Mouse (Mus musculus): ENCODE results near the gene Napsa. TPM values are rescaled to one million over a fixed set of nuclear protein-coding genes. Genes with fewer than 3 reads are reported as not detected.
A peak's percentile ranks its signal among the peaks of the same experiment; 100 is the strongest.

The Napsa gene
- polyA plus RNA-seq, 1 experiment from 2014 or later, result 0.68 TPM

- Histone ChIP-seq H3K27ac (ENCODE audit: low read depth, low read length) (no peak overlapping the region), H3K9me3 (ENCODE audit: control insufficient read depth, low read length) (no peaks in the 10 kb centered on the region), H3K4me2 (ENCODE audit: low read depth, low read length, severe bottlenecking) (no peak overlapping the region), H3K4me3 (ENCODE audit: low read depth, low read length) (no peak overlapping the region), H3K36me3 (ENCODE audit: control insufficient read depth, insufficient read depth, low read length) (no peaks in the 10 kb centered on the region), H3K4me1 (replicated peaks; ENCODE audit: control insufficient read depth, insufficient read depth, low read length) (peaks cover 16% of the 10 kb centered on the region), H3K9ac (ENCODE audit: low read length) (no peak overlapping the region), H3K27me3 (ENCODE audit: control insufficient read depth, insufficient read depth, low read length) (peaks cover 14% of the 10 kb centered on the region)
- ATAC-seq (replicated peaks; ENCODE audit: low FRiP score) (no peak), DNase-seq (ENCODE audit: low spot score) (no peak)
- WGBS, result 8% methylated on average over 29 of the region's 29 CpGs
These were observed 34.2 kb downstream of the Napsa start for GRCm38 (mm10) chr7:44606171-44606901.

DNA sequence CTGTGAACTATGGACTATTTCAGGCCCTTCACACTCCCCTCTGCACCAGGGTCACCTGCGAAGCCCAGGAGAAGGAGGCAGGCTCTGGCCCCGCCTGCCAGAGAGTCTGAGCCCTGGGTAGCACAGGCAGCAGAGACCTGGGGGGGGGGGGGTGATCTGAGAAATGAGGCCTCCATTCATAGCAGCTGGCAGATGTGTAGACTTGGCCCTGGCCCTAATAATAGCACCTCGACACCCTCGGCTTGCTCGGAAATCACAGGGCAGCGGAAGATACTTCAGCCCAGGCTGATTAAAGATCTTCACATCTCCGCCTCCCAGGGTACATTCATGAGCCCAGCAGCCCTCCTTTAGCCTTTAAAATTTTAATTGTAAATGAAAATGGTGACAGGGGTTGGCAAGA lies 40.0 kb downstream of the Napsa start:
- H3K9me3 ChIP-seq (ENCODE audit: control insufficient read depth, low read length), result no peaks in the 10 kb centered on the region
- no peak overlapping the region for H3K4me3 ChIP-seq (ENCODE audit: low read depth, low read length)
- WGBS, result 79% methylated on average over 7 of the region's 7 CpGs
- H3K4me2 ChIP-seq (ENCODE audit: low read depth, low read length, severe bottlenecking), result no peak overlapping the region
- H3K4me1 ChIP-seq (replicated peaks; ENCODE audit: control insufficient read depth, insufficient read depth, low read length), result peaks cover 5% of the 10 kb centered on the region; the same call in 1 of the 2 replicates
- DNase-seq (ENCODE audit: low spot score) (no peak), ATAC-seq (replicated peaks; ENCODE audit: low FRiP score) (no peak)
- H3K27ac ChIP-seq (ENCODE audit: low read depth, low read length), result no peak overlapping the region
- no peaks in the 10 kb centered on the region for H3K36me3 ChIP-seq (ENCODE audit: control insufficient read depth, insufficient read depth, low read length)
- H3K27me3 ChIP-seq (ENCODE audit: control insufficient read depth, insufficient read depth, low read length), result peaks cover 10% of the 10 kb centered on the region
- no peak overlapping the region for H3K9ac ChIP-seq (ENCODE audit: low read length)

DNA sequence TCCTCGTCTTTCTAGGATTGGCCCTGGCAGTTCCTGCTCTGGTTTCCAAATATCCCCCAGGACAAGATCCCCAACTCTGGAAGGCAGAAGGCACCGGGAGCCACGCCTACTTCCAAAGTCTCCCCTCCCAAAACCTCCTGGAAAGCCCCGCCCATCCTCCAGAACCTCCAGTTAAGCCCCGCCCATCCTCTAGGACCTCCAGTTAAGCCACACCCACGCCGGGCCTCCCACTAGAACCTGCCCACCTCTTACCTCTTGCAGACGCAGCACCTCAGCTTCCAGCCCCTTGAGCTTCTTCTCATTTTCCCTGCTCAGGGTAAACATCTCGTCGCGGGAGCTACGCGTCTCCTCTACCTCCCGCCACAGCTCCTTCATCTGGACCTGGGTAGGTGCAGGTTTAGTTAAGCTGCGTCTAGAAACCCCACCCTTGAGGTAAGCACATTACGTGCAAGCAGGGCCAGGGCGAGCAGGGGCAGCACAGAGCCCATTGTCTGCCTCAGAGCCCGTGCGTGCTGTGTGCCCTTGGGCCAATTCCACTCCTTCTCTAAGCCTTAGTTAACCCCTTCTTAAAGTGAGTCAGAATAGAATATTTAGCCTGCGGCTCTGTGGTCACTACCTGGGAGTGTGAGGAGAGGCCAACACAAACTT lies 42.0 kb downstream of the Napsa start:
- ATAC-seq (replicated peaks; ENCODE audit: low FRiP score), result no peak
- no peak overlapping the region for H3K27ac ChIP-seq (ENCODE audit: low read depth, low read length)
- H3K9me3 ChIP-seq (ENCODE audit: control insufficient read depth, low read length), result no peaks in the 10 kb centered on the region
- peaks cover 10% of the 10 kb centered on the region for H3K27me3 ChIP-seq (ENCODE audit: control insufficient read depth, insufficient read depth, low read length)
- WGBS, result 4% methylated on average over 20 of the region's 20 CpGs
- no peak overlapping the region for H3K4me3 ChIP-seq (ENCODE audit: low read depth, low read length)
- DNase-seq (ENCODE audit: low spot score), result peak; percentile 54
- no peak overlapping the region; the same call in 1 of the 2 replicates for H3K9ac ChIP-seq (ENCODE audit: low read length)
- H3K4me2 ChIP-seq (ENCODE audit: low read depth, low read length, severe bottlenecking), result peak overlapping the region; percentile 21; the same call in 1 of the 2 replicates
- peaks cover 5% of the 10 kb centered on the region; the same call in 1 of the 2 replicates for H3K4me1 ChIP-seq (replicated peaks; ENCODE audit: control insufficient read depth, insufficient read depth, low read length)
- no peaks in the 10 kb centered on the region for H3K36me3 ChIP-seq (ENCODE audit: control insufficient read depth, insufficient read depth, low read length)

DNA sequence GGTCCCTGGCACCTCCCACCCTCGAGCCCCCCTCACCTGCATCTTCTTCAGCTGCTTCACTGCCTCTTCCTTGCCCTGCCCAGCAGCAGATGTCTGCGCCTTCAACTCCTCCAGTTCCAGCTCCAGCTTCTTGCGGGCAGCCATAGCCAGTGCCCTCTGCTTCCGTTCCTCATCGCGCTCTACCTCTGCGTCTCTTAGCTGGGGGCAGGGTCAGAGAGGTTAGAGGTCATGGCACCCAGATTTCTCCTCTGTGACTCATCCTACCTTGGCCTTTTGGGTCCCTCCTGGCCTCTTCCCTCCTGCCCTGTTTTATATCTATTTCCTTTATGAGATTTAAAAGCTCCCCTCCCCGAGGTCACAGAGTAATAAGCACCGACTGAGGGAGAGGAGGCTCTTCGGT lies 43.1 kb downstream of the Napsa start:
- no peak for ATAC-seq (replicated peaks; ENCODE audit: low FRiP score)
- WGBS, result 16% methylated on average over 10 of the region's 10 CpGs
- DNase-seq (ENCODE audit: low spot score), result no peak

GRCm38 (mm10) chr7:44615987-44616386 lies 43.8 kb downstream of the Napsa start:
- Histone ChIP-seq H3K27me3 (ENCODE audit: control insufficient read depth, insufficient read depth, low read length) (peaks cover 10% of the 10 kb centered on the region), H3K9me3 (ENCODE audit: control insufficient read depth, low read length) (no peaks in the 10 kb centered on the region), H3K9ac (ENCODE audit: low read length) (no peak overlapping the region), H3K27ac (ENCODE audit: low read depth, low read length) (no peak overlapping the region), H3K4me2 (ENCODE audit: low read depth, low read length, severe bottlenecking) (no peak overlapping the region), H3K4me3 (ENCODE audit: low read depth, low read length) (no peak overlapping the region), H3K4me1 (replicated peaks; ENCODE audit: control insufficient read depth, insufficient read depth, low read length) (peaks cover 5% of the 10 kb centered on the region; the same call in 1 of the 2 replicates), H3K36me3 (ENCODE audit: control insufficient read depth, insufficient read depth, low read length) (no peaks in the 10 kb centered on the region)
- 77% methylated on average over 14 of the region's 14 CpGs for WGBS
- DNase-seq (ENCODE audit: low spot score) (no peak), ATAC-seq (replicated peaks; ENCODE audit: low FRiP score) (no peak)

More for the DNA sequence above, 43.1 kb downstream of the Napsa start:
- Histone ChIP-seq H3K4me3 (ENCODE audit: low read depth, low read length) (no peak overlapping the region), H3K4me1 (replicated peaks; ENCODE audit: control insufficient read depth, insufficient read depth, low read length) (peaks cover 5% of the 10 kb centered on the region; the same call in 1 of the 2 replicates), H3K9ac (ENCODE audit: low read length) (no peak overlapping the region), H3K27me3 (ENCODE audit: control insufficient read depth, insufficient read depth, low read length) (peaks cover 10% of the 10 kb centered on the region), H3K4me2 (ENCODE audit: low read depth, low read length, severe bottlenecking) (no peak overlapping the region), H3K36me3 (ENCODE audit: control insufficient read depth, insufficient read depth, low read length) (no peaks in the 10 kb centered on the region), H3K9me3 (ENCODE audit: control insufficient read depth, low read length) (no peaks in the 10 kb centered on the region), H3K27ac (ENCODE audit: low read depth, low read length) (no peak overlapping the region)

GRCm38 (mm10) chr7:44617059-44617458 lies 44.9 kb downstream of the Napsa start:
- no peak overlapping the region for H3K27ac ChIP-seq (ENCODE audit: low read depth, low read length)
- no peaks in the 10 kb centered on the region for H3K36me3 ChIP-seq (ENCODE audit: control insufficient read depth, insufficient read depth, low read length)
- no peak overlapping the region for H3K4me3 ChIP-seq (ENCODE audit: low read depth, low read length)
- ATAC-seq (replicated peaks; ENCODE audit: low FRiP score) (no peak), DNase-seq (ENCODE audit: low spot score) (no peak)
- H3K9me3 ChIP-seq (ENCODE audit: control insufficient read depth, low read length), result no peaks in the 10 kb centered on the region
- H3K9ac ChIP-seq (ENCODE audit: low read length), result no peak overlapping the region
- H3K4me2 ChIP-seq (ENCODE audit: low read depth, low read length, severe bottlenecking), result no peak overlapping the region
- H3K27me3 ChIP-seq (ENCODE audit: control insufficient read depth, insufficient read depth, low read length), result peaks cover 10% of the 10 kb centered on the region
- 73% methylated on average over 3 of the region's 3 CpGs for WGBS
- H3K4me1 ChIP-seq (replicated peaks; ENCODE audit: control insufficient read depth, insufficient read depth, low read length), result peaks cover 5% of the 10 kb centered on the region; the same call in 1 of the 2 replicates

- no peaks in the 10 kb centered on the region for H3K4me1 ChIP-seq (replicated peaks; ENCODE audit: control insufficient read depth, insufficient read depth, low read length)
- no peak overlapping the region for H3K9ac ChIP-seq (ENCODE audit: low read length)
- H3K9me3 ChIP-seq (ENCODE audit: control insufficient read depth, low read length), result no peaks in the 10 kb centered on the region
- ATAC-seq (replicated peaks; ENCODE audit: low FRiP score) (no peak), DNase-seq (ENCODE audit: low spot score) (no peak)
- no peaks in the 10 kb centered on the region for H3K27me3 ChIP-seq (ENCODE audit: control insufficient read depth, insufficient read depth, low read length)
- WGBS, result 48% methylated on average over 18 of the region's 18 CpGs
- no peak overlapping the region for H3K27ac ChIP-seq (ENCODE audit: low read depth, low read length)
- no peak overlapping the region for H3K4me3 ChIP-seq (ENCODE audit: low read depth, low read length)
- no peak overlapping the region for H3K4me2 ChIP-seq (ENCODE audit: low read depth, low read length, severe bottlenecking)
- no peaks in the 10 kb centered on the region for H3K36me3 ChIP-seq (ENCODE audit: control insufficient read depth, insufficient read depth, low read length)
These were observed 51.7 kb downstream of the Napsa start for GRCm38 (mm10) chr7:44623714-44624542.

GRCm38 (mm10) chr7:44624543-44624826 lies 52.3 kb downstream of the Napsa start:
- Histone ChIP-seq H3K4me3 (ENCODE audit: low read depth, low read length) (no peak overlapping the region), H3K27ac (ENCODE audit: low read depth, low read length) (no peak overlapping the region)
- ATAC-seq (replicated peaks; ENCODE audit: low FRiP score), result no peak

More at GRCm38 (mm10) chr7:44624543-44624826, 52.3 kb downstream of the Napsa start:
- Histone ChIP-seq H3K36me3 (ENCODE audit: control insufficient read depth, insufficient read depth, low read length) (no peaks in the 10 kb centered on the region), H3K4me1 (replicated peaks; ENCODE audit: control insufficient read depth, insufficient read depth, low read length) (no peaks in the 10 kb centered on the region), H3K4me2 (ENCODE audit: low read depth, low read length, severe bottlenecking) (no peak overlapping the region), H3K9me3 (ENCODE audit: control insufficient read depth, low read length) (no peaks in the 10 kb centered on the region), H3K9ac (ENCODE audit: low read length) (no peak overlapping the region), H3K27me3 (ENCODE audit: control insufficient read depth, insufficient read depth, low read length) (no peaks in the 10 kb centered on the region)
- WGBS, result 87% methylated on average over 3 of the region's 3 CpGs
- DNase-seq (ENCODE audit: low spot score), result no peak

Data from forebrain, embryonic 11.5 days (tissue).